Mouse (Mus musculus) CH12.LX (cell line): ENCODE measurements around the gene Lhfp.

Experiments used
- CTCF ChIP-seq, 2 experiments: IDR thresholded peaks in 1 of 2; conservative IDR thresholded peaks in 1 of 2; 2 replicates each; pipeline ENCODE4 v1.5.1; 2011 to 2012; ENCODE audit warnings: low read depth in 2 of 2, low read length in 2 of 2, improper control_type of control experiment in 1 of 2, inconsistent platforms in 1 of 2, mild to moderate bottlenecking in 1 of 2, moderate library complexity in 1 of 2
- ELF1 ChIP-seq: IDR thresholded peaks from 2 replicates; pipeline ENCODE4 v1.6.1; 2014; ENCODE audit warnings: low read depth, mild to moderate bottlenecking, inconsistent platforms, low read length, improper control_type of control experiment
- EP300 ChIP-seq: IDR thresholded peaks from 2 replicates; pipeline ENCODE4 v1.6.1; 2011; ENCODE audit warnings: low read length, improper control_type of control experiment
- JUN ChIP-seq: IDR thresholded peaks from 2 replicates; pipeline ENCODE4 v1.6.1; 2011; ENCODE audit warnings: low read depth, mild to moderate bottlenecking, low read length, improper control_type of control experiment, moderate library complexity; ENCODE audit not compliant: insufficient read depth
- JUND ChIP-seq: conservative IDR thresholded peaks from 2 replicates; pipeline ENCODE4 v1.6.1; 2011; ENCODE audit warnings: low read depth, low read length, improper control_type of control experiment
- MAFK ChIP-seq: IDR thresholded peaks from 2 replicates; pipeline ENCODE4 v1.6.1; 2011; ENCODE audit warnings: low read length, improper control_type of control experiment; ENCODE audit not compliant: insufficient replicate concordance
- MXI1 ChIP-seq: IDR thresholded peaks from 2 replicates; pipeline ENCODE4 v1.6.1; 2011; ENCODE audit warnings: mild to moderate bottlenecking, low read depth, low read length, improper control_type of control experiment
- NRF1 ChIP-seq: IDR thresholded peaks from 2 replicates; pipeline ENCODE4 v1.6.1; 2014; ENCODE audit warnings: low read depth, mild to moderate bottlenecking, inconsistent platforms, low read length, improper control_type of control experiment, moderate library complexity
- PAX5 ChIP-seq: IDR thresholded peaks from 2 replicates; pipeline ENCODE4 v1.6.1; 2012; ENCODE audit warnings: low read length, inconsistent platforms, mixed read lengths
- POLR2A ChIP-seq: IDR thresholded peaks from 2 replicates; pipeline ENCODE4 v1.6.1; 2011; ENCODE audit warnings: low read depth, mild to moderate bottlenecking, improper control_type of control experiment, low read length
- POLR2AphosphoS2 ChIP-seq: IDR thresholded peaks from 2 replicates; pipeline ENCODE4 v1.6.1; 2011; ENCODE audit warnings: low read depth, low read length, improper control_type of control experiment
- SIN3A ChIP-seq: IDR thresholded peaks from 2 replicates; pipeline ENCODE4 v1.6.1; 2012; ENCODE audit warnings: low read length, improper control_type of control experiment, inconsistent platforms
- TBP ChIP-seq: conservative IDR thresholded peaks from 2 replicates; pipeline ENCODE4 v1.6.1; 2011; ENCODE audit warnings: low read depth, low read length, improper control_type of control experiment
- USF1 ChIP-seq: IDR thresholded peaks from 2 replicates; pipeline ENCODE4 v1.6.1; 2014; ENCODE audit warnings: low read depth, mild to moderate bottlenecking, inconsistent platforms, low read length, improper control_type of control experiment

DNA sequence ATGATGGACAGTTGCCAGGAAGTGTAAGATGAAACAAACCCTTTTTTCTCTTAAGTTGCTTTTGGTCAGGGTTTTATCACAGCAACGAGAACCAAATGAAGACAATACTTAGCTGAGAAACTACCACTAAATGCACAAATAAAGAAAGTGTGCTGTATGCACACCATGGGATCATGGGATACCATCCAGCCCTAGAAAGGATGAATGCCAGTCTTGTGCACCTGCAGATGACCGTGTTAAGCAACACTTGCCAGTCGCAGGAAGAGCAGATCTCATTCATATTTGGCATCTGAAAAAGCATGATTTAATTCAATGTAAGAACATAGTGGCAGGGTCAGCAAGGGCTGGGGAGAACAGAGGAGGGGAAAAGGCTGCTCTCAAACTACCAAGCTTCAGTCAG lies 107.4 kb downstream of the Lhfp start:
- TF ChIP-seq CTCF (conservative IDR thresholded peaks at IDR 0.05 in 1 of 2, IDR thresholded peaks at IDR 0.05 in 1 of 2; ENCODE audit: low read depth in 2 of 2, low read length in 2 of 2) (no peak), USF1 (no peak), POLR2AphosphoS2 (no peak), TBP (no peak), POLR2A (no peak), JUN (no peak), MAFK (no peak), NRF1 (no peak), PAX5 (no peak), MXI1 (no peak), JUND (no peak), SIN3A (no peak), ELF1 (no peak), EP300 (no peak)
